Mouse (Mus musculus) embryo, embryonic 9.5 days (tissue): ENCODE measurements at regions not wholly inside any gene's neighbourhood (a gene's known extent, or its start where the extent isn't known, plus 50 kb on each side); places are given as distances from the start of the nearest gene placed in this dataset.

Experiments
- DNase-seq: peaks from one replicate; pipeline ENCODE4 v3.0.0-alpha.2; 2017; ENCODE audit errors: extremely low spot score

DNA sequence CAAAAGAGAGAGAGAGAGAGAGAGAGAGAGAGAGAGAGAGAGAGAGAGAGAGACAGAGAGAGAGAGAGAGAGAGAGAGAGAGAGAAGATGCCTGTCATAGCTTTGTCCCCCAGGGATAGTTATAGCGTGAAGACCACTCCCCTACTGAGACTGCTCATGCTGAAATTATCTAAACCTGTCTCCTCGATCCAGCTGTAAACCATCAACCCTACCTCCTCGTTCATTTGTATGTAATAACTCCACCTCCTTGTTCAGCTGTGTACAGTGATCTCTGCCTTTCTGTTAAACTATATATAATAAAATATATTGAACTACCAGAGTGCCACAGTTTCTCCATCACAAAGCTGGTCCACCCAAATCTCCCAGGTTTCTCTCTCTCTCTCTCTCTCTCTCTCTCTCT is 53.2 kb upstream of the Cd180 start:
- DNase-seq, result no peak
